Mouse (Mus musculus) right cerebral cortex, postnatal 36 days (tissue): ENCODE results near the gene Gm37240.

Source experiments
- DNase-seq, 2 experiments: peaks; one replicate each; pipeline ENCODE4 v3.0.0; 2022; ENCODE audit warnings: low spot score in 2 of 2, mixed read lengths in 1 of 2

Gene Gm37240

DNA sequence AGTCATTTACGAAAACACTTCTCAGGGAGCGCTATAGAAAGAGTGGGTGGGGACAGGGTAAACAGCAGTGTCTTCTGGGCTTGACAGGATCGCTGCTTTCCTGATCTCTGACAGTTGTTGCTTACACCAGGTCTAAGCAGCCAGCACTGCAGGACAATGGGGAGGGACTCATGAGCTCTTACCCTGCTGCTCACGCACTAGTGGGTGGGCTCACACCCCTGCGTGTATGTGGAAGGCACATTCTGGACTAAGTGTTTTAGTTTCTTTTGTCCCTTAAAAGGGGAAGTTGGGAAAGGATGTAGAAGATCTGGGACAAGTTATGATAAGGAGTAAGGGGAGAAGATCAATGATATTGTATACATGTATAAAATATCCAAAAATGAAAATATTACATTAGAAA, 1354.1 kb downstream of the Gm37240 start:
- DNase-seq: no peak

DNA sequence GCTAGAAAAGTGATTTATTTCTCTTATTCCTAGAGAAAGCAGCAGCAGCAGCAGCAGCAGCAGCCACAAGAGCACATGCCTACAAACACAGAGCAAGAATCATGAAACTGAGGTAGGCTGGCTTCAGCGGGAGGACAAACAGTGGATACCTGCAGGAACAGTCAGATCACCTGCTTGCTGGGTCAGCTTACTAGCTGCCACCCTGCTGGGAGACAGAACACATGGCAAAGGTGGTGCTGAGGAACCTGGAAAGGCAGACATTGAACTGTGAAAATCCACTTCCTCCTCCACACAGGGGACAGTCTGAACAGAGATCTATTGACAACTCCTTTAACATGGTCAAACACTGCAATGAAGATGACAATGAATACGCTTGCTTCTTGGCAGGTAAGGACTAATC, 1358.3 kb downstream of the Gm37240 start:
- DNase-seq: no peak

- no peak for DNase-seq
Measured at GRCm38 (mm10) chr3:84524952-84525351, 1362.4 kb downstream of the Gm37240 start.

DNA sequence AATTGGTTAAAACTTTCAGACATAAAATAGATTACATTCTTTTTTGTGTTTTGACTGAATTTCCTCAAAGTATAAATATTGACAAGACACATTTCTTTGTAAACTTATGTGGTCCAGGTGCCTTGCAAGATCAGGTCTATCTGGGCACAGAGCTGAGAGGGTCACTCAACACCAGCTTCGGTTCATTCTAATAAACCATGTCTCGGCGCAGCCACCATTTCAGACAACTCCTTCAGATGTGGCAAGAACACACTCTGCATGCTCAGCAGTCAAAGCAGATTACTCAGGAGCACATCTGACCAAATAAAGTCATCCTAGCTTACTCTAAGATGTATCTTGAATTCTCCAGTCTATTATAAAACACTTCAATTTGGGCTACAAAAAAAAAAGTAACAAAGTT, 1371.2 kb downstream of the Gm37240 start:
- DNase-seq: no peak

DNA sequence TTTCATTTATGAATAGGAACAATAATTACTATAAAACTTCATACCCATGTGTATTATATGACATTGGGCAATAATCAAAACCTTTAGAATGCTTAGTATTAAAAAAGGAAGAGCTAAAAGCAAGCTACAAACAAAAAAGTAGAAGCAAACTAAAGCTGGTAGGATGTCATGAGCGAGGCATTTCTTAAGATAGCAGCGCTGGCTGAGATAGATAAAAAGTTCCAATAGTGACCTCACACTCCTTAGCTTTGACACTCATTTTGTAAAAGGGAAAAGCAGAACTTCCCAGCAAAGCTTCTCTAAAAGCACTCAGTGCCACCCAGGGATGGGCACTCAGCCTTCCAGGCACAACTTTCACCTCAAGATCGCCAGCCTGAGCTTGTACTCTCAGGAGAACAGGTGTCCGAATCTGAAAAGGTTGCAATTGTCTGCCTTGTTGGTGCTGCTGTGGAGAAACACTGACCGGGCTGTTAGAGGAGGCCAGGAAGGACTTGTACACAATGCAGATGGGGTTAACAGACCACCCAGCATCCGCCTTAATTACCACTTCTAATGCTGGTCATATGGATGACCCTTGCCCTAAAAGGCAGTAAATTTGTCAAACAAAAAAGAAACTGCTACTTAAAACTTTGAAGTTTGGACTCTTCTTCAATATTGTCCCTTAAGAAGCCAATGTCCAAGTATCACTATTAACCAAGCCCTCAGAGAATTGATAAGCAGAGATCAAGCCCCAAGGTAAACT, 1374.4 kb downstream of the Gm37240 start:
- DNase-seq: no peak

GRCm38 (mm10) chr3:84505193-84505592, 1382.1 kb downstream of the Gm37240 start:
- DNase-seq: no peak

GRCm38 (mm10) chr3:84504291-84504690, 1383.0 kb downstream of the Gm37240 start:
- DNase-seq: no peak

DNA sequence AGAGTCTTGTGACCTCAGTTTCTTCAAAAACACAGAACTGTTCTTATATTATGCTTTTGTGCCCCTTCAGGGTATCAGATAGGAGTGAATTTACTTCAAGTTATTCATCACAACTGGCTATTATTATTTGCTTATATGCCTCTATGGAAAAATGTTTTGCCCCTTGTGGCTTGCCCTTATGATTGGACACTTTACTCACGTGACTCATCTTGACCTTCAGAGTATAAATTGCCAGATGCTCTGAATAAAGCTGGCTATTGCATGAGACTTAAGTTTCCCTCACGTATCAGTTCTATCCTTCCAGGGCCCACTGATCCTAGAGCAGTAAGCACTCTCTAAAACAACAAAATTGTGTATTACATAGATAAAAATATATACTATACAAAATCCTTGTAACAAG, 1385.2 kb downstream of the Gm37240 start:
- no peak for DNase-seq

DNA sequence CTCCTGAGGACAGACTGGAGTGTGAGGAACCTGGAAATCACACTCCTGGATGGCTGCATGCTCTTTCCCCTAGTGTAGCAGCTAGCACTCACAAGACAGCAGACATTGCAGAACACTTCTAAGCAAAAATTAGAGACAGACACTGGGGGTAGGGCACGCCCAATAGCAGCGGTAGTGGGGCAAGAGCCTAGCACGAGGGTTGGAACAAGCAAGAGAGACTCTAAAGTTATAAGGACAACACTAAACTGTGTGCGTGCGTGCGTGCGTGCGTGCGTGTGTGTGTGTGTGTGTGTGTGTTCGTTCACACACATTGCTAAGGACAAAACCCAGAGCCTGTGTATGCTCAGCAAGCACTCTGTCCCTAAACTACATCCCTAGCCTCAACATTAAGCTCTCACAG, 1386.8 kb downstream of the Gm37240 start:
- DNase-seq: no peak

GRCm38 (mm10) chr3:84497718-84498117, 1389.6 kb downstream of the Gm37240 start:
- DNase-seq: no peak

- DNase-seq: no peak
Measured at GRCm38 (mm10) chr3:84492657-84493056, 1394.7 kb downstream of the Gm37240 start.

DNA sequence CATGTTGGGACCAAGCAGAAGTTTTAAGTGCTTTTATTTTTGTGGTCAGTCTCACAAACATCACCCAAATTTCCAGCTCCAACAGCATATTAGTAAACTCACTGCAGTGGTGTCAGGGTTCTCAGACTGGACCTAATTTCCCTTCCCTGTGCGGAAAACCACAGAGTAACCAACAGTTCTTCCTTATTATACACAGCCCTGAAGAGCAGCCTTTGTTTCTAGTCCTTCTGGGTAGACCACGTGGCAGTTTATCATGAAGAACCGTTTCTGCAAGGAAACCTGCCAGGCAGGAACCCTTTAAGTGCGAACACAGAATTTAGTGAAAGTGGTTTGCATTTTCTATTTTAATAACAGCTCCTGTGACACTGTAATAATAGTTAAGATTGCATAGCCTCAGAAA, 1395.2 kb downstream of the Gm37240 start:
- DNase-seq: no peak

DNA sequence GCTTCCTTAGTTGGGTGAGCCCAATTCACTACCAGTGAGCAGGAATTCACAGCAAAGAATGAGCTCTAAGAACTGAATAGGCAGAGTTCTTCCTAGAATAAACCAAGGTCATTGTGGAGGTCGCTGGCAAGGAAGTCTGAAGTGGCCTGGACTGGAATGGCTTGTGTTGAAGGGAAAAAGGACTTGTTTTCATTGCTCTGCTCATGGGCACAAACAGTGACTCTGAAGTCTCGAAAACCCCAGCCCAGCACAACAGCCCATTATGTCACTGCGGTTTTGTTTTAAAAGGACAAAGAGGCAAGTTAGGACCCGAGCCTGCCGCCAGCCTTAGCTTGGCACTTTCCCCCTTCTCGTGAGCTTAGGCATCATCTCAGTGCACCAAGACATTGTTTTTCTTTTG, 1398.6 kb downstream of the Gm37240 start:
- peak; percentile 14 to 28 for DNase-seq

GRCm38 (mm10) chr3:84484891-84485290, 1402.4 kb downstream of the Gm37240 start:
- no peak for DNase-seq

DNA sequence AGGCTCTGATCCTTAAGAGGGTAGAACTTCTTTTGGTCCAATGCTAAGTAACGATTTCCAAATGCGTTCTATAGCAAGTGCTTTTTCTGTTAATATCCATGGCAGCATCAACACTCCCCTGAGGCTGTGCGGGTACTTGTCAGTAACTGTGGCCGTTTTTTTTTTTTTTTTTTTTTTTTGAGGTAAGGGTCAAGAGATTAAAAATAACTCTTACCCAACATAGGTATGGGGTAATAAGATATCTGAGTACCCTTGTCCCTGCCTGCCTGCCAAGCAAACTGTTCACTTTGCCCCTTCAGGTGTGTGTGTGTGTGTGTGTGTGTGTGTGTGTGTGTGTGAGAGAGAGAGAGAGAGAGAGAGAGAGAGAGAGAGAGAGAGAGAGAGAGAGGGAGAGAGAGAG, 1403.0 kb downstream of the Gm37240 start:
- DNase-seq: no peak

- DNase-seq: no peak
Measured at GRCm38 (mm10) chr3:84482121-84482520, 1405.2 kb downstream of the Gm37240 start.

GRCm38 (mm10) chr3:84481104-84481503, 1406.2 kb downstream of the Gm37240 start:
- no peak for DNase-seq

DNA sequence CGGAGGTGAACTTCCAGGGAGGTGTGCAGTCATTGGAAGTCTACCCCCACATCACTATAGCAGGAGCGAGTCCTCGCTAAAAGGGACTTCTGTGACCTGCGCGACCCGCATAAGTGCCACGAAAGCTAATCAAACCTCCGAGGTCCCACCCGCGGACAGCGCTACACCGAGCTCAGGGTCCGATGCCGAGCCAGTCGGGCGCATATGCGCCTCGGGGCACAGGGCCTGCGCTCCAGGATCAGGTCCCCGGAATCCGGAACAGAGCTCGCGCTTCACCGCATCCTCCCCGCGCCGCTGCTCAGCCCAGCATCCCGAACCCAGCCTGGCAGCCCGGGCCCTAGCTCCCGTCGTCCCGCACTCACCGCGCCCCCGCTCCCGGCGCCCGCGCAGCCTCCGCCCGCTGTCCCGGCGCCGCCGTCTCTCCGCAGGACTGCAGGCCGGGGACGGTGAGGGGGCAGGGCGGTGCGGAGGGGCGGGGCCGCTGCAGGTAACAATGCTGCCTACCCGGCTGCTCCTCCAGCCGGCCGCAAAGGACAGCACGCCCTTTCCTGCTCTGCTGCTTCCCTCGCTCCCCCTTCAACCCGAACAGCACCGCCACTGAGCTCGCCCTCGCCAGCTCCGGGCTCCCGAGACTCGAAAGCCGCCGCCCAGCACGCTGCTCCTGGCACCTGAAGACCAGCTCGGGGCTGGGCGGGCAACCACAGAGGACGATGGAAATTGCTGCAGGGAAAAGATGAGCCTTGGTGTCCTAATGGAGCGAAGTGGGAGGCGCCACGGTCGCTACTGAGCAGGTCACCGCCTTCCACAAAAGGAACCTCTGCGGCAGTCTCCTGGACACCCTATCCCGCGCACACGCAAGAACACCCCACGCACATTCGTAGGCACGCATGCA, 1407.1 kb downstream of the Gm37240 start, which contains the start of gene Fhdc1:
Fhdc1 (minus strand) TSS at position 424 of the 892 bp plus-strand sequence.
- peak; percentile 9 to 18 for DNase-seq

- DNase-seq: peak in 1 of 2 experiments; percentile 14
Measured at GRCm38 (mm10) chr3:84479293-84480005, 1407.9 kb downstream of the Gm37240 start.

DNA sequence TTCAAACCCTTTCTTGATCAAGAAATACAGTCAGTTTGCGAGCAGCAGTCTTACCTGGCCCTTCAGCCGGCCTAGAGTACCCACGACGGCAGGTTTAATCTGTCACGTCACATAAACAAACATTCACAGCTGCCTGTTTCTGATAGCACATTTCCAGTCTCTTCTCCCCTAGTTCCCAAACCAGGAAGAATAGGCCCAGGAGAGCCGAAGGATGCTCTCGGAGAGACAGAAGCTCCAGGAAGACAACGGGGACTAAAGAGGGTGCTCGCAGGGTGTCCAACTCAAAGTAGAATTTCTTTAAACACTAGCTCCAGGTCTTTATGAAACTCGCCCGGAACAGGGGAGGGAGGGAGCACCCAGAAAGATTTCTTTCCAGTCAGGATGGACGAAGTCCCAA, 1408.4 kb downstream of the Gm37240 start:
- no peak for DNase-seq

- no peak for DNase-seq
Measured at GRCm38 (mm10) chr3:84478195-84478594, 1409.1 kb downstream of the Gm37240 start.

DNA sequence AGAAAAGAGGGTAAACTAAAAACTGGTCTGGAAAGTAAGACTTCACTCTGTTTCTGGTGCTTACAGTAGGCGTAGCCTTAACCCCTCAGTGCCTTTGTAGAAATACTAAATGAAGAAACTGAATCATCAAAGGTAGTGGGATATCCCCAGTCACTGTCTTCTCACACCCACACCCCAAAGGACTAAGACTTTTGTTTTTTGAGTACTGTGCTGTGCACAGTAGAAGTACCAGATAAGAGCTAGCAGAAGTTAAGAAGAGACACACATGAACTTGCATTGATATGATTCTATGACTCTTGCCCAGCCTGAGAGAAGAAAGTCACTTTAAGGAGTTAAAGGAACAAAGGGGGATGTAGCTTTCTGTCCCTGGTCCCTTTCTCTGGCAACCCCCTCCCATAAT, 1409.8 kb downstream of the Gm37240 start:
- DNase-seq: no peak
